Mouse (Mus musculus): ENCODE data around the gene Rad18.

DNA sequence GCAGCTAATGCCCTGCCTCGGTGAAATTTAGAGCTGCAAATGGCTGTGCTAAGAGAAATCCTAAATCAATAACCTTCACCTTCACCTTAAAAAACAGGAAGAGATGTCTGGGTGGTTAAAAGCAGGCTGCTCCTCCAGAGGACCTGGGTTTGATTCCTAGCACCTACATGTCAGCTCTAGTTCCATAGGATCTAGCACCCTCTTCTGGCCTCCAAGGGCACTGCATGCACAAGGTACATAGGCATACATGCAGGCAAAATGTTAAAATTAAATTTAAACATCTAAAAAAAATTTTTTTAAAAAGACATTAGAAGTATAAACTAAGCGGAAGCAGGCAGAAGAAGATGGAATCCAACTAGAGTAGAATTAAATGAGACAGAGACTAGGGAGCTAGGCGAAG is 35.9 kb upstream of the Rad18 start:
- TF ChIP-seq CTCF (IDR thresholded peaks at IDR 0.05; ENCODE audit: low read depth) = peak; percentile 50
- TF ChIP-seq EP300 (IDR thresholded peaks at IDR 0.05; ENCODE audit: low read depth) = no peak
